Mouse (Mus musculus): ENCODE measurements around the gene Rtkn2.

Gene Rtkn2

DNA sequence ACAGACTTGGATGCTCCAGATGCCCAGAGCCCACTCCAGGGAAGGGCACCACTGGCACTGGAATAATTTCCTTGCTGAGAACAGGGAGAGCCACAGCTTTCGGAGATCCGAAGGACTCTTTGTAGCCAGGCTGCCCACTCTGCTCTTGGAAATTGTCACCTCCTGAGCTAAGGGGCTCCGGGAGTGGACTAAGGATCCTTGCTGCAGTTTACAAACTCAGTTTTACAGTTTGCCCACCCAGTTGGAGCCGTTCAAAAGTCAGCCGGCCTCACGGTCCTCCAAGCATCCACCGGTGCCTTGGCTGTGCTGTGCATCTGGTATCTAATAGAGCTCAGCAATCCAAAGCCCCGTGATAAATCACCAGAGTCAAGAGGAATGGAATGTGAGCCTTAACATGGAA is 121.1 kb downstream of the Rtkn2 start:
- no peak for ATAC-seq (ENCODE audit: insufficient number of reproducible peaks, low FRiP score, low TSS enrichment)

DNA sequence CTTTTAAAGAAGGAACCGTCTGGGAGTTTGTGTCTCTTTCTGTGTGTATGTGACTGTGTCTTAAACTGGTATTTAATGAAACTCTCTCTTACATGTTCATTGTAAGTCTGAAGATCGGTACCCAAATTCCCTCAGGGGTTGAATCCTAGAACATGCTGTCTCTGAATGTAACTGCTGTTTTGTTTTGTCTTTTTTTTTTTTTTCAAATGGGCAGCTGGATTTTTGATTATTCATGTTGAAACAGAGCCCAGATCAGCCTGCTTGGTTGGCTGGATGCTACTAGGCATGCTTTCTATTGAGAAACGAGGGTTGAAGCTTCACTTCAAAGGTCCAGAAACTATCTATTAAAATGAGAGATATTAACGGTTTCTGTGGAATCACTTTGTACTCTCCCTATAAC is 121.9 kb downstream of the Rtkn2 start:
- ATAC-seq (ENCODE audit: insufficient number of reproducible peaks, low FRiP score, low TSS enrichment): no peak

- no peak for ATAC-seq (ENCODE audit: insufficient number of reproducible peaks, low FRiP score, low TSS enrichment)
Observed at GRCm38 (mm10) chr10:68102566-68102965, 123.2 kb downstream of the Rtkn2 start.

DNA sequence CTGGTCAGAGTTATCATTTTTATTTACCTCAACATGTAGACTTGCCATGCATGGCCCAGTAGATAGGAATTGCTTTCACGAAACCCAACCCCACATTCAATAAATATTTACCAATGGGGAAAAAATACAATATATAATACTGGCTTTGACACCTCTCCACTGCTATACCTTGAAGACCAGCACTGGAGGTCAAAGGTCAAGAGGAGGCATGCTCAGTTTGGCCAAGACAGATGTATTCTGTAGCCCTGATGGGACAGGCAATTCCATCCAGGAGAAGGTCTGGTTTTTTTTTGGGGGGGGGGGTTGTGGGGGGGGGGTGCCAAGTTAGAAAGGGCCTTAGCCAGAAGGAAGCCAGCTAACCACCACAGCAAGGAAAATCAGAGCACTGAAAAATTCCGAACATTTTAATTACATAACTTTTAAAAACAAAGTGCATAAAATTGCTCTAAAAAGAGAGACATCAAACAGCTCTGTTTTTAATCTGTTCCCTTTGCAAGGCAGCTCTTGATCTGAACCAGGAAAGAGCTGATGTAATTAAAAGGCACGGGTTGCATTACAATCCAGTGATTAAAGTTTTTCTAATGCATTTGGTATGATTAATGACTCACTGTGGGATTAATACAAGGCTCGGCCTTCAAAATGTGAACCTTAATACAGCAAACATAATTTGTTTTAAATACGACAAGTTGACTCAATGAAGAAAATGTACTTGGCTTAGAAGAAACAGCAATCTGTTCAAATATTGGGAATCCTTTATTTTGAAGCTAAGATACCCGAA is 123.9 kb downstream of the Rtkn2 start:
- no peak for ATAC-seq (ENCODE audit: insufficient number of reproducible peaks, low FRiP score, low TSS enrichment)

- no peak for ATAC-seq (ENCODE audit: insufficient number of reproducible peaks, low FRiP score, low TSS enrichment)
Observed at GRCm38 (mm10) chr10:68103988-68104387, 124.6 kb downstream of the Rtkn2 start.

DNA sequence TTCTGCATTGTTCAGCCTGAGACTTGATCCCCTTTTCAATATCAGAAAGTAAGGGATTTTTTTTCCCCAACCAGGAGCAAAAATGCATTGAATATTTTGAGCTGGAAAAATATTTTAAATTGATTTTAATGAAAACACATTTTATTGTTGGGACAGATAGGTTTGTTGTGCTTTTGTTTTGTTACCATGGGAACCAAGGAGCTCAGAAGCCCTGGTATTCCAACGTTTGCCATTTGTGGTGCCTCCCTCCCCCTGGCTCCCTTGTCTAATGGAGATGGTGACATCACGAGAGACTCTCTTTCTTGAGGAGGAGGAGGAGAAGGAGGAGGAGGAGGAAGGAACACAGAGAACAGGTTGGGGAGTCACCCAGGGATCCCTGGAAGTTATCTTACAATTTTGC is 125.1 kb downstream of the Rtkn2 start:
- ATAC-seq (ENCODE audit: insufficient number of reproducible peaks, low FRiP score, low TSS enrichment): no peak

DNA sequence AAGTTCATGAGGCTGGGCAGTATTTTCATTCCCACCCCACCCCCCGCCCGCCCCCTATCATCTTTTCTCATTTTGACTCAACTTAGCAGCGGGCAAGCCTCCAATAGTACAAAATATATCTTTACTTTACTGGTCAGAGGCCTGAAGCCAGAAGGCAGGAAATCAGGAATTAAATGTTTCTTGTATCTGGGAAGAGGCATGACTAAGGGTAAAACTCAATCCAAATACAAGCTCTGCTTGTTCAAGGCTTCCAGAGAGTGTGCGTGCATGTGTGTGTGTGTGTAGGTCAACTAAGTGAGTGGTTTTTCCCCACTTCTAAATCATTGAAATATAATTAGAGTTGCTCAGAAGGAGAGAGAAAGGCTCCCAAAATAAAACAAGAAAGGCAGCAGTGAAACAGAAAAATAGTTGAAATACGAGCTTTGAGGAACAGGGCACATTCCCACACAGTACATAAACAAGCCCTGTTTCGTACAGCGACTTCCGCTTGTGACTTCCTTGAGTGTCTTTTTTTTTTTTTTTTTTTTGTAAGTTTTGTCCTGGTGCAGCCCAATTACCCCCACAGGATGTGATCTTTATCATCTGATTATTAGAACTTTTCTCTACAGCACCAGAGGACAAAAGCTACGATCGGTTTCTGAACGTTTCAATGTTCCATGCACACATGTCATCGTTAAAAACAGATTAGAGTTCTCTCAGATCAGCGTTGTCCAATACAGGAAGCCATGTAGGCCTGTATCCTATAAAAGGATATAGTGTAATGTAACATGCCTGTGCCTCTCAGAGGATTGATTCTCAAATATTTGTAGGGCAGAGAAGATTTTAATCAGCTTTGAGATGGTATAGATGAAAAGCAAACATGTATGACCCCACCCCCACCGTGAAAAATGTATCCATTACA is 125.8 kb downstream of the Rtkn2 start:
- ATAC-seq (ENCODE audit: insufficient number of reproducible peaks, low FRiP score, low TSS enrichment): no peak

GRCm38 (mm10) chr10:68106351-68106950 is 127.1 kb downstream of the Rtkn2 start:
- ATAC-seq (ENCODE audit: insufficient number of reproducible peaks, low FRiP score, low TSS enrichment): no peak

DNA sequence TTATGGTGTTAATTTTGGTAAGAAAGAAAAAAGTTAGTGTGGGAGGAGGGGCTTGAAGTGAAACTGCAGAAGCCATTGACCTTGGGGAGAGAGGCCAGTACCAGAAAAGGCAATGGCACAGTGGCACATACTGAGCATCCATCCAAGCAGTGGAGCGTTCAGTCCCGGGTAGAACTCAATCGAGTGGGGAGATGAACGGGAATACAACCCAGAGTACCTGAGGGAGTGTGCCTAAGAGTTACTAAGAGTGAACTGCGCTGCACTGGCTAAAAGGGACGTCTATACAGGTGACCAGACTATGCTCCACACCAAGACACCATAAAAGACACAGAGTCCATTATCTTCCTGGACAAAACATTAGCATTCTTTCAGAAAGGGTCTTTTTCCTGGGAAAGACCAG is 128.3 kb downstream of the Rtkn2 start:
- no peak for ATAC-seq (ENCODE audit: insufficient number of reproducible peaks, low FRiP score, low TSS enrichment)
